Mouse (Mus musculus) cerebellum, adult 9-11 months (tissue): Measurements from ENCODE around the gene Flnb.

ENCODE experiments used
- DNase-seq: peaks from one replicate; pipeline ENCODE4 v3.0.0; 2022

The Flnb gene

GRCm38 (mm10) chr14:7864506-7864899 lies 46.7 kb downstream of the Flnb start:
- DNase-seq: no peak

- DNase-seq: no peak
Observed at GRCm38 (mm10) chr14:7867224-7867623, 49.5 kb downstream of the Flnb start.

DNA sequence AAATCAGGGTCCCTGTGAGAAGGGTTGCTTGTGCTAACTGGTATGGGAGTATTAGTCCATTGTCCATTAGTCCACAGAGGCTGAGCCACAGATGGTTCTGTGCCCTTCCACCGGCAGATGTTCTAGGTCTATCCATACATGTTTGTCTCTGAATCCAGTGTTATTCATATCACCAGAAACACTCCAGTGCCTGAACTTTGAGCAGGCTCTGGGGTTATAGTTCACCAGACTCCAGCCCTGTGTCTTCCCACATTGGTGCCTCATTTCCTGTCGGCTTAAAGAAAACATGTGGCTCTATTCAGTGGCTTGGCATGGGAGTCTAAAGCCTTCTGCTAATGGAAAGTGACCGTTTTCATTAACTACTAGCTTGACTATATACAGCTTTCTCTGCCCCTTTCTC lies 50.1 kb downstream of the Flnb start:
- no peak for DNase-seq

GRCm38 (mm10) chr14:7869796-7870195 lies 52.0 kb downstream of the Flnb start:
- no peak for DNase-seq

DNA sequence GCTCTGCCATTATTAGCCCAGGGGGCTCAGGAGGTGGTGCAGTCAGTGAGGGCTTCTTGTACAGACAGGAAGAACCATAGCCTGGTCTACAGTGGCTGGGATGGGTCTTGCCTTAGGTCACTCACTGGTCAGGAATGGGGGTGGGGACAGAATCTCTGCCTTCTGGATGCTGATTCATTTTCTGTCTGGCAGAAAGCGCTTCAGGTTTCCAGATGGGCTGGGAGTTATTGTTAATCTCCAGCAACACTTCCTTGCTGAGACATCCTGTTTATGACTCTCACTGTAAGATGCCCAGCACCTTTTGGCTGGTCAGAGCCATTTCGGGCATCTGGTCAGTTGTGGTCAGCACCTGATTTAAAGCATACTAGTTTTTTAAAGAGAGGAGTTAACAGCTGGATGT lies 55.8 kb downstream of the Flnb start:
- no peak for DNase-seq

DNA sequence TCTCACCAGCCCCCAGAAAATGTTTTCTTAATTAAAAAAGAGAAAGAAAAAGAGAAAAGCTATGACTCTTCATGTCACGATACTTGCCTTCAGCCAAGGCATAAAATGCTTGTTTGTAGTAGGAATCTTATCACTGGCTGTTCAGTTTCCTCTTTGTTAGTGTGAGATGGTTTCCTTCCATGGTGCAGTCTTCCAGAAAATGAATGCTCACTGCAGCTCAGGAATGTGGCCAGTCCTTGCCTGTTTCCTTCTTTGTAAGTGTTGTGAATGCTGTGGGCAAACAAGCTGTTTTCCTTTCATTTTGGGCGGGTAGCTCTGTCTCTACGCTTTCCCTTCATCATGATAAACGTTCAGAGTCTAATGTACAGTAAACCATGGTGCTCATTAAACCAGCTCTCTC lies 56.7 kb downstream of the Flnb start:
- DNase-seq: no peak

DNA sequence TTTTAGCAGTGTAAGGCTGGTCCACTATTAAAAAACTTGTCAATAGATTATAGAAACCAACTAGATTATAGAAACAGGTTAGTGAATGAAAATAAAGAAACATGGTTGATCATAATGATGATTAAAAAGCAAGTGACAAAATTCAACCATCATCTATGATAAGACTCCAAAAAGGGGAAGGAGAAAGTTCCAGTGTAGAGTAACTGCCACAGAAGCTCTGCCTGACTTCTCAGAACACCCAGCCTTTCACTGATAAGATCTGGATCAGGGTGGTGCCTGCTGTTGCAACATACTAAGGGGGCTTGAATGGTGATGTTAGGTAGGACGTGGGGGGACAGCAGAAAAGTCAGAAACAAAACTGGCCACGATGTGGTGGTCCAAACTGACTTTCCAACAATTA lies 60.2 kb downstream of the Flnb start:
- no peak for DNase-seq

DNA sequence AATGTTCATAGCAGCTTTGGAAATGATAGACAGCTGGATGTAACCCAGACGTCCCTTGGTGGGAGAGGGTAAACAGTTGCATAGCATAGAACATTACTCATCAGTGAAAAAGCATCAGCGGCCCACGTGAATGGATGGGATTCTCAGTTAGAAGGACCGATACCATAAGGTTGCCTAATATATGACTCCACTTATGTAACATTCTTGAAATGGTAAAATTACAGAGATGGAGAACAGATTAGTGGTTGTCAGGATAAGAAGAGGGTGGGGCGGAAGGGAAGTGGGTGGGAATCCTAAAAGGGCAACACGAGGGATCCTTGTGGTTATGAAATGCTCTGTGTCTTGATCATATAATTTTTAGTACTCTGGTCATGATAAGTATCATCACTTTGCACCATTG lies 62.6 kb downstream of the Flnb start:
- DNase-seq: no peak

- DNase-seq: no peak
Observed at GRCm38 (mm10) chr14:7881533-7881932, 63.8 kb downstream of the Flnb start.

GRCm38 (mm10) chr14:7882050-7882449 lies 64.3 kb downstream of the Flnb start:
- no peak for DNase-seq

- DNase-seq: no peak
Observed at GRCm38 (mm10) chr14:7884158-7884557, 66.4 kb downstream of the Flnb start.

GRCm38 (mm10) chr14:7884841-7885240 lies 67.1 kb downstream of the Flnb start:
- DNase-seq: no peak

DNA sequence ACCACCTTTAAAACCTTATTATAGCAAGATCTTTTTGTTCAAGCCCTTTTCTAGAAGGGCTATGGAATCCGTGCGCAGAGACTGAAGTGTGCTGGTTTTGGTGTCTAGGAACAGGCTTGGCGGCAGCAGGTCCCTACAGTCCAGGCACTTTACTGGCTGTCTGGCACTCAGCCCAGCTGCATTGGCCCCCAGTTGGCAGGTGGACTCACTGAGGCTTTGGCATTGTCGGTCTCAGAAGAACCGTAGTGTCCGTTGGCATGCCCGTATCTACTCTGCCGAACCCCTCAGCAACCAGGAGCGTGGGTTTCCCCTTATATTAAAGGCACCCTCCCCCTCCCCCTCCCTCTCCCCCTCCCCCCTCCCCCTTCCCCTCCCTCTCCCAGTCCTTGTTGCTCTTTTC lies 67.8 kb downstream of the Flnb start:
- no peak for DNase-seq

DNA sequence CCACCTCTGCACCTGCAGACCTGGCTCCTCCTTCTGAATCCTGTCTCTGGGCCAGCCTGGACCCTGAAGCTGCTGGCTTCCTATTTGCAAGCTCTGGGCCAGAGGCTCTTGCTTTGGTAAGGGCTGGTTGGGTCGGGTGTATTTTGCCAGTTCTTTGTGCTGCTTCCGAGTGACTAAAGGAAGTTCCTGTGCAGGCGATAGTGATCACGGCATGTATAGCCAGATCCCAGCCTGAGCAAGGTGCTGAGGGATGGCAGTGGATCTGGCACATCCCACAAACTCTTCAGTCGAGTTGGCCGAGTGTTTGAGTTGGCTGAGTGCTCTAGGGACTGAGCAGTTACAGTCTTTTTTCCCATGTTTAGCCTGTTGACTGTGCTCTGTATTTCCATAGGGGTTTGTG lies 68.3 kb downstream of the Flnb start:
- no peak for DNase-seq

- DNase-seq: no peak
Observed at GRCm38 (mm10) chr14:7887171-7887570, 69.4 kb downstream of the Flnb start.

- DNase-seq: no peak
Observed at GRCm38 (mm10) chr14:7888294-7888693, 70.5 kb downstream of the Flnb start.

DNA sequence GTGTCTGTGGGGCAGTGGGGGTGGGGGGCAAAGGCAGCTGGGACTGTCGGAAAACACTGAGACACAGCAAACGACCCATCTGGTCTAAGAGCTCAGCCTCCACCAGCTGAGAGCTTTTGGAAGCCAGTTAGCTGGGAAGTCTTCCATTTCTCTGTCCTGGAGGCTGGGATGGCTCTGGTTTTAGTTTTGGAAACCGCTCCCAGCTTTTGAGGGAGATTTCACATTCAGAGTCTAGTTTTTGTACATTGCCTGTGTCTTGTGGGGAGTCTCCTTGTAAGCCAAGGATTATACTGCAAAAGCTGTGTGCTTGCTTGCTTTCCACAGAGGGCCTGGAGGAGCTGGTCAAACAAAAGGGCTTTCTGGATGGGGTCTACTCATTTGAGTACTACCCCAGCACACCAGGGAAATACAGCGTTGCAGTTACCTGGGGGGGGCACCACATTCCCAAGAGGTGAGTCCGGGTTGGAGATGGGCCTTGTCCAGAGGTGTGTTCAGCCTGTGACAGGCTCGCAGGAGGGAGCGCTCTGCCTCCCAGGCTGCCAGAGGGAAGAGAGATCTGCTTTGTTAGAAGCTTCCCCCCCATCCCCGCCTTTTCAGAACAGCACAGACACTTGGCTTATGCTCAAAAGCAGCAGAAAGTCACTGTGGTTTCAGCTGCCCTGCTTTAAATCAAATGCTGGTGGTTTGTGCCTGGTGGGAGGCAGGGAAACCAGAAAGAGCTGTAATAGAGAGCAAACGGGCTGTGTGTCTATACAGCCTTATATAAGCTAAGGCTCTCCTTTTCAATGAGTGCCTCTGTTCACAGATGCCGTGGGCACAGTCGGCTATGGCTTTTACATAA lies 71.3 kb downstream of the Flnb start:
- DNase-seq: peak; percentile 41

GRCm38 (mm10) chr14:7889834-7890233 lies 72.1 kb downstream of the Flnb start:
- DNase-seq: no peak

GRCm38 (mm10) chr14:7891401-7891800 lies 73.6 kb downstream of the Flnb start:
- DNase-seq: no peak

DNA sequence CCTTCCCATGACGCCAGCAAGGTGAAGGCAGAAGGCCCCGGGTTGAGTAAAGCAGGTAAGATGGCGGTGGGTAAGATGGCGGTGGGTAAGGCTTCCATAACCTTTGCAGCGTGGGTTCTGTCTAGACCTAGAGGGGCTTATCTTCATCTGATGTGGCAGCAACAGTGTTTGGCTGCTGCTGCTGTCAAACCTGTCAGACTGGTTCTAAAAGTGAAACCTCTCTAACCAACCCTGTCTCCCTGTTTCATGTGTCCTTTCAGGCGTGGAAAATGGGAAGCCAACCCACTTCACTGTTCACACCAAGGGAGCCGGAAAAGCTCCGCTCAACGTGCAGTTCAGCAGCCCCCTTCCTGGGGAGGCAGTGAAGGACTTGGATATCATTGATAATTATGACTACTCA lies 78.4 kb downstream of the Flnb start:
- no peak for DNase-seq

- no peak for DNase-seq
Observed at GRCm38 (mm10) chr14:7896699-7897098, 78.9 kb downstream of the Flnb start.

DNA sequence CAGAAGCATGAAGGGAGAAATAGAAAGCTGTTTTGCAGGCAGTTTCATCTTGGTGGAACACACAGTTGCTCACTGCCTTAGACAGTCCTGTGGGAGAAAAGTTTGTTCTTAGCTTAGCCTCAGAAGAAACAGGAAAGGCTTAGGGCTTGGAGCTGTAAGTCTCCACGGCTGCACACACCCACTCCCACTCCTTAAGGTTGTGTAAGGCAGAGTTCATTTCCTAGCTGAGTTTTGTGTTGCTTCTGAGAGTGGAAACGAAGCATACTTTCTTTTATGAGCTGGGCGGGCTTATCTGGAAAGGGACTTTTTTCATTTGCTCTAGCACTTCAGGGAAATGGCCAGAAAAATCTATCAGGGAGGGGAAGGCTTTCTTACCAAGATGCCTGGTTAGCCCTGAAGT lies 82.2 kb downstream of the Flnb start:
- DNase-seq: no peak

- DNase-seq: no peak
Observed at GRCm38 (mm10) chr14:7900481-7901049, 82.8 kb downstream of the Flnb start.

DNA sequence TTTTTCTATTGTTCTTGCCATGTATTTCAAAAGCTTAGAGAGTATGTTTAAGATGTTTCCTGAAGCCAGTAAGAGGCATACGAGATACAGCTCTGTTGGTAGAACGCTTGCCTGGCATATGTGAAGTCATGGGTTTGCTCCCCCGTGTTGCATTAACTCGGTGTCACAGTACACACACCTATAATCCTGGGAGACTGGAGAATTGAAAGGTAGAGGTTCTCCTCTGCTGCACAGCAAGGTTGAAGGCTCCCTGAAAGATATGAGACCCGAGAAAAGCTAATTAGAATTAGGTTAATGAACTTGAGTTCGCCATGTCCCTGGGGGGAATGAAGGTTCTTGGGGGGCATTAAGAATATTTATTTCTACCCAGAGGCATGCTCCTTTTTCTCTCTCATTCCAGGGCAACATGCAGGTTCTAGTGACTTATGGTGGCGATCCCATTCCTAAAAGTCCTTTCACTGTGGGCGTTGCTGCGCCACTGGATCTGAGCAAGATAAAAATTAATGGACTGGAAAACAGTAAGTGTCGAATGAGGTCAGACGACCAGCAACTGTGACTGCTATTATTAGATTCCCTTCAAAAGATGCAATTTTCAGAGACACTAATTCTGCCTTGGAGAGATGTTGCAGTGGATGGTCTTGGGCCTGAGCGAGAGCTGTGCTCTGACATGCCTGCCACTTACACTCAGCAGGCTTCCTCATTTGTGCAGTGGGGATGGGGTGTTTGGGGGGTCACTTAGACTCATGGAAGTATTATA lies 83.9 kb downstream of the Flnb start:
- DNase-seq: no peak
